Mouse (Mus musculus): ENCODE measurements around the gene Pa2g4. TPM values are rescaled to one million over a fixed set of nuclear protein-coding genes. Genes with fewer than 3 reads are reported as not detected.

Gene Pa2g4
- polyA plus RNA-seq, 1 experiment from 2014 or later: 125 TPM

DNA sequence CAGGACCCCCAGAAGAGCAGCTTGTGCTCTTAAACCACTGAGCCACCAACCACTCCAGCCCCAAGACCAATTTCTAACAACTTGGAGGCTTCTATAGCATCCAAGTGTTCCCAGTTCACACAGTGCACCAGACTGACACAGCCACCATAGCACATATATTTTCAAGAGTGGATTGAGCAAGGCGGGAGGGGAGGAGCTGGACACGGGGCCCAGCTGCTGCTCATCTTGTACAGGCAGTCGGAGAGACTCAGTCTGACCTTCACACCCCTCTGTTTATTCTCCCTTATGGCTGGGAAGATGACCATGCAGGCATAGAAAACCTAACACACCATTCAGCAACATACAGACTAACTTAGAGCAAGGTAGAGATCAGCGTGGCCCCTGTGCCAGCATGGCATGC, 56.0 kb downstream of the Pa2g4 start:
- WGBS: 83% methylated on average over 4 of the region's 4 CpGs
- Histone ChIP-seq H3K4me1 (replicated peaks) (no peaks in the 10 kb centered on the region), H3K4me2 (no peak overlapping the region), H3K9me3 (no peaks in the 10 kb centered on the region), H3K9ac (no peak overlapping the region), H3K4me3 (no peak overlapping the region), H3K27me3 (peaks cover under 1% of the 10 kb centered on the region; the same call in 1 of the 2 replicates), H3K27ac (no peak overlapping the region), H3K36me3 (peaks cover 40% of the 10 kb centered on the region)
- ATAC-seq (ENCODE audit: low FRiP score): no peak

- no peak overlapping the region for H3K27ac ChIP-seq
- WGBS: 87% methylated on average over 9 of the region's 9 CpGs
- no peak overlapping the region for H3K4me2 ChIP-seq
- no peaks in the 10 kb centered on the region for H3K27me3 ChIP-seq
- no peak overlapping the region for H3K9ac ChIP-seq
- H3K4me1 ChIP-seq (replicated peaks): no peaks in the 10 kb centered on the region
- no peak overlapping the region for H3K4me3 ChIP-seq
- H3K36me3 ChIP-seq: peaks cover 39% of the 10 kb centered on the region
- no peak for ATAC-seq (ENCODE audit: low FRiP score)
- no peaks in the 10 kb centered on the region for H3K9me3 ChIP-seq
Measured at GRCm38 (mm10) chr10:128509203-128509602, 56.6 kb downstream of the Pa2g4 start.

DNA sequence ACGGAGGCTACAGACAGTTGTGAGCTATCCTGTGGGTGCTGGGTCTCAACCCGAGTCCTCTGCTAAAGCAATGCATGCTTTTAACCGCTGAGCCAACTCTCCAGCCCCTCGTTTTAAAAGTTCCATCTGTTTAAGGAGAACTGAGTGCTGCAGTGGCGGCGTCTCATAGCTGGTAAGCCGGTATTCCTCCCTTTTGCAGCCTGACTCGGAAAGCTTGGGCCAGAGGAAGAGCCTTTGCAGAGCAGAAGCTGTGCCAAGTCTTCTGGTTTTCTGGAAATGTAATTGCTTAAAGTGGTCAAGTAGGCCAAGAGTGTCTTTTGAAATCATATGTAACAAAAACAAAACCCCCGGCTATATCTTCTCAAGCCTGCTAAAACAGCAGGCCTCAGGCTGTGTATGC, 57.5 kb downstream of the Pa2g4 start:
- peaks cover 4% of the 10 kb centered on the region; the same call in 1 of the 2 replicates for H3K4me1 ChIP-seq (replicated peaks)
- no peaks in the 10 kb centered on the region for H3K27me3 ChIP-seq
- H3K9me3 ChIP-seq: no peaks in the 10 kb centered on the region
- WGBS: 81% methylated on average over 9 of the region's 9 CpGs
- H3K27ac ChIP-seq: no peak overlapping the region
- H3K36me3 ChIP-seq: peaks cover 30% of the 10 kb centered on the region
- ATAC-seq (ENCODE audit: low FRiP score): no peak
- no peak overlapping the region for H3K4me2 ChIP-seq
- no peak overlapping the region for H3K9ac ChIP-seq
- H3K4me3 ChIP-seq: no peak overlapping the region

Small RNA genes lying within 50 kb of the gene (microRNA-seq; reads per million reads assigned to microRNA genes)
- not detected for gene Gm47275
- gene Mir6916: not detected
- gene Mir6917: not detected

Other genes with a start within 250 kb of the Pa2g4 start
- 227 and 228 TPM in 2 replicates for gene Cnpy2, start 243.5 kb downstream of the Pa2g4 start, polyA plus RNA-seq (2015; fragmentation: Nextera tagmentation; extraction: Ambion mirVana)
- gene Cs, start 228.3 kb downstream of the Pa2g4 start, polyA plus RNA-seq (2015; fragmentation: Nextera tagmentation; extraction: Ambion mirVana): 232 and 235 TPM in 2 replicates
- gene Coq10a, start 197.0 kb downstream of the Pa2g4 start, polyA plus RNA-seq (2015; fragmentation: Nextera tagmentation; extraction: Ambion mirVana): 31.1 and 37.6 TPM in 2 replicates
- 11.7 and 12.9 TPM in 2 replicates for gene Ankrd52, start 188.9 kb downstream of the Pa2g4 start, polyA plus RNA-seq (2015; fragmentation: Nextera tagmentation; extraction: Ambion mirVana)
- not detected in 2 replicates for gene Slc39a5, start 164.8 kb downstream of the Pa2g4 start, polyA plus RNA-seq (2015; fragmentation: Nextera tagmentation; extraction: Ambion mirVana)
- gene Nabp2, start 154.5 kb downstream of the Pa2g4 start, polyA plus RNA-seq (2015; fragmentation: Nextera tagmentation; extraction: Ambion mirVana): 126 and 139 TPM in 2 replicates
- 81.9 and 83.8 TPM in 2 replicates for gene Rnf41, start 154.3 kb downstream of the Pa2g4 start, polyA plus RNA-seq (2015; fragmentation: Nextera tagmentation; extraction: Ambion mirVana)
- 195 and 196 TPM in 2 replicates for gene Smarcc2, start 106.7 kb downstream of the Pa2g4 start, polyA plus RNA-seq (2015; fragmentation: Nextera tagmentation; extraction: Ambion mirVana)
- 933 and 943 TPM in 2 replicates for gene Myl6, start 71.8 kb downstream of the Pa2g4 start, polyA plus RNA-seq (2015; fragmentation: Nextera tagmentation; extraction: Ambion mirVana)
- gene Myl6b, start 67.3 kb downstream of the Pa2g4 start, polyA plus RNA-seq (2015; fragmentation: Nextera tagmentation; extraction: Ambion mirVana): 4.1 and 4.2 TPM in 2 replicates
- 16.4 and 17.6 TPM in 2 replicates for gene Esyt1, start 40.1 kb downstream of the Pa2g4 start, polyA plus RNA-seq (2015; fragmentation: Nextera tagmentation; extraction: Ambion mirVana)
- 19.7 and 20.9 TPM in 2 replicates for gene Zc3h10, start 18.2 kb downstream of the Pa2g4 start, polyA plus RNA-seq (2015; fragmentation: Nextera tagmentation; extraction: Ambion mirVana)
- 2,639 and 2,680 TPM in 2 replicates for gene Rpl41, start 16.7 kb downstream of the Pa2g4 start, polyA plus RNA-seq (2015; fragmentation: Nextera tagmentation; extraction: Ambion mirVana)
- 3.0 and 3.5 TPM in 2 replicates for gene Erbb3, start 23.7 kb upstream of the Pa2g4 start, polyA plus RNA-seq (2015; fragmentation: Nextera tagmentation; extraction: Ambion mirVana)
- 482 and 485 TPM in 2 replicates for gene Rps26, start 60.8 kb upstream of the Pa2g4 start, polyA plus RNA-seq (2015; fragmentation: Nextera tagmentation; extraction: Ambion mirVana)
- 14.6 and 15.2 TPM in 2 replicates for gene Ikzf4, start 80.0 kb upstream of the Pa2g4 start, polyA plus RNA-seq (2015; fragmentation: Nextera tagmentation; extraction: Ambion mirVana)
- 14.4 and 14.6 TPM in 2 replicates for gene Suox, start 108.1 kb upstream of the Pa2g4 start, polyA plus RNA-seq (2015; fragmentation: Nextera tagmentation; extraction: Ambion mirVana)
- 99.1 and 101 TPM in 2 replicates for gene Rab5b, start 130.3 kb upstream of the Pa2g4 start, polyA plus RNA-seq (2015; fragmentation: Nextera tagmentation; extraction: Ambion mirVana)
- 0.32 and 0.70 TPM in 2 replicates for gene Pmel, start 138.2 kb upstream of the Pa2g4 start, polyA plus RNA-seq (2015; fragmentation: Nextera tagmentation; extraction: Ambion mirVana)
- 26.0 and 26.7 TPM in 2 replicates for gene Cdk2, start 139.0 kb upstream of the Pa2g4 start, polyA plus RNA-seq (2015; fragmentation: Nextera tagmentation; extraction: Ambion mirVana)
- 6.5 and 7.0 TPM in 2 replicates for gene Dgka, start 178.9 kb upstream of the Pa2g4 start, polyA plus RNA-seq (2015; fragmentation: Nextera tagmentation; extraction: Ambion mirVana)
- 46.5 and 50.0 TPM in 2 replicates for gene Pym1, start 181.9 kb upstream of the Pa2g4 start, polyA plus RNA-seq (2015; fragmentation: Nextera tagmentation; extraction: Ambion mirVana)
- 0.51 and 0.71 TPM in 2 replicates for gene Mmp19, start 224.9 kb upstream of the Pa2g4 start, polyA plus RNA-seq (2015; fragmentation: Nextera tagmentation; extraction: Ambion mirVana)
- gene Dnajc14, start 238.1 kb upstream of the Pa2g4 start, polyA plus RNA-seq (2015; fragmentation: Nextera tagmentation; extraction: Ambion mirVana): 57.5 and 59.5 TPM in 2 replicates
- 17.9 and 18.8 TPM in 2 replicates for gene Tmem198b, start 238.4 kb upstream of the Pa2g4 start, polyA plus RNA-seq (2015; fragmentation: Nextera tagmentation; extraction: Ambion mirVana)

All from hindbrain, embryonic 13.5 days (tissue).